Mouse (Mus musculus): ENCODE measurements around the gene Lum. TPM values are rescaled to one million over a fixed set of nuclear protein-coding genes. Genes with fewer than 3 reads are reported as not detected.

Lum gene
- total and polyA plus RNA-seq, 3 experiments = not detected

GRCm38 (mm10) chr10:97587159-97587558 is 22.2 kb downstream of the Lum start:
- in situ Hi-C loops (cut with MboI; ENCODE audit: low pct_ligation_motif_present, low pct_unique_long_range_greater_than_20kb, low sequenced_read_pairs) = no loop called here
- no peak for DNase-seq (ENCODE audit: extremely low read depth)
- TF ChIP-seq GABPA (IDR thresholded peaks at IDR 0.05; ENCODE audit: insufficient replicate concordance, low read depth, low read length) (no peak), ZNF384 (IDR thresholded peaks at IDR 0.05; ENCODE audit: low read depth, low read length) (no peak), HCFC1 (IDR thresholded peaks at IDR 0.05; ENCODE audit: low read depth, low read length) (no peak), RAD21 (IDR thresholded peaks at IDR 0.05; ENCODE audit: low read depth, low read length) (no peak), MAX (IDR thresholded peaks at IDR 0.05; ENCODE audit: low read length) (no peak), JUN (IDR thresholded peaks at IDR 0.05; ENCODE audit: insufficient read depth, low read depth, low read length) (no peak), RCOR1 (conservative IDR thresholded peaks at IDR 0.05; ENCODE audit: low read depth, low read length) (no peak), IRF4 (IDR thresholded peaks at IDR 0.05; ENCODE audit: low read depth, low read length) (no peak), POLR2A (IDR thresholded peaks at IDR 0.05; ENCODE audit: low read depth, low read length) (no peak), CHD2 (IDR thresholded peaks at IDR 0.05; ENCODE audit: low read length) (no peak), ETS1 (conservative IDR thresholded peaks at IDR 0.05; ENCODE audit: low read depth, low read length) (no peak), USF2 (conservative IDR thresholded peaks at IDR 0.05; ENCODE audit: low read depth, low read length) (no peak), MAFK (IDR thresholded peaks at IDR 0.05; ENCODE audit: insufficient replicate concordance, low read length) (no peak), SMC3 (IDR thresholded peaks at IDR 0.05; ENCODE audit: low read depth, low read length) (no peak), TBP (conservative IDR thresholded peaks at IDR 0.05; ENCODE audit: low read depth, low read length) (no peak)
- H3K27ac ChIP-seq (ENCODE audit: insufficient read depth, low read depth) = no peak overlapping the region
- no peaks in the 10 kb centered on the region for H3K27me3 ChIP-seq (replicated peaks)
- H3K79me2 ChIP-seq (replicated peaks; ENCODE audit: control insufficient read depth, extremely low read depth, insufficient read depth, poor library complexity, severe bottlenecking) = no peaks in the 10 kb centered on the region
- no peak overlapping the region for H3K9ac ChIP-seq (ENCODE audit: insufficient read depth, low read depth)
- no peak overlapping the region for H3K4me2 ChIP-seq (ENCODE audit: insufficient read depth, low read depth, poor library complexity, severe bottlenecking)
- no peaks in the 10 kb centered on the region for H3K9me3 ChIP-seq (replicated peaks; ENCODE audit: low read length)
- dilution Hi-C loops (cut with MboI; ENCODE audit: extremely low pct_ligation_motif_present, extremely low pct_unique_long_range_greater_than_20kb, low sequenced_read_pairs) = no loop called here
- H3K36me3 ChIP-seq (replicated peaks in 1 of 2; ENCODE audit: control insufficient read depth in 1 of 2, insufficient read depth in 1 of 2, low read length in 1 of 2) = no peaks in the 10 kb centered on the region
- no peak overlapping the region for H3K4me3 ChIP-seq (replicated peaks in 1 of 3; ENCODE audit: low read depth in 2 of 3, low read length in 2 of 3, poor library complexity in 1 of 3)
- H3K4me1 ChIP-seq (ENCODE audit: control insufficient read depth in 1 of 2, insufficient read depth in 2 of 2) = no peaks in the 10 kb centered on the region

- no peak for DNase-seq (ENCODE audit: extremely low read depth)
- no peak overlapping the region for H3K4me2 ChIP-seq (ENCODE audit: insufficient read depth, low read depth, poor library complexity, severe bottlenecking)
- H3K79me2 ChIP-seq (replicated peaks; ENCODE audit: control insufficient read depth, extremely low read depth, insufficient read depth, poor library complexity, severe bottlenecking) = no peaks in the 10 kb centered on the region
- TF ChIP-seq KAT2A (IDR thresholded peaks at IDR 0.05; ENCODE audit: insufficient replicate concordance, low read length) (no peak), JUND (conservative IDR thresholded peaks at IDR 0.05; ENCODE audit: low read depth, low read length) (no peak)
- no peaks in the 10 kb centered on the region for H3K27me3 ChIP-seq (replicated peaks)
- in situ Hi-C loops (cut with MboI; ENCODE audit: low pct_ligation_motif_present, low pct_unique_long_range_greater_than_20kb, low sequenced_read_pairs) = no loop called here
- H3K27ac ChIP-seq (ENCODE audit: insufficient read depth, low read depth) = no peak overlapping the region
- no peaks in the 10 kb centered on the region for H3K9me3 ChIP-seq (replicated peaks; ENCODE audit: low read length)
- H3K36me3 ChIP-seq (replicated peaks in 1 of 2; ENCODE audit: control insufficient read depth in 1 of 2, insufficient read depth in 1 of 2, low read length in 1 of 2) = no peaks in the 10 kb centered on the region
- no peak overlapping the region for H3K9ac ChIP-seq (ENCODE audit: insufficient read depth, low read depth)
- no peak overlapping the region for H3K4me3 ChIP-seq (replicated peaks in 1 of 3; ENCODE audit: low read depth in 2 of 3, low read length in 2 of 3, poor library complexity in 1 of 3)
- H3K4me1 ChIP-seq (ENCODE audit: control insufficient read depth in 1 of 2, insufficient read depth in 2 of 2) = no peaks in the 10 kb centered on the region
- dilution Hi-C loops (cut with MboI; ENCODE audit: extremely low pct_ligation_motif_present, extremely low pct_unique_long_range_greater_than_20kb, low sequenced_read_pairs) = no loop called here
These were observed 24.6 kb downstream of the Lum start for GRCm38 (mm10) chr10:97589574-97589973.

Data from CH12.LX (cell line).